Mouse (Mus musculus): ENCODE results near the gene Zbtb43.

The Zbtb43 gene

DNA sequence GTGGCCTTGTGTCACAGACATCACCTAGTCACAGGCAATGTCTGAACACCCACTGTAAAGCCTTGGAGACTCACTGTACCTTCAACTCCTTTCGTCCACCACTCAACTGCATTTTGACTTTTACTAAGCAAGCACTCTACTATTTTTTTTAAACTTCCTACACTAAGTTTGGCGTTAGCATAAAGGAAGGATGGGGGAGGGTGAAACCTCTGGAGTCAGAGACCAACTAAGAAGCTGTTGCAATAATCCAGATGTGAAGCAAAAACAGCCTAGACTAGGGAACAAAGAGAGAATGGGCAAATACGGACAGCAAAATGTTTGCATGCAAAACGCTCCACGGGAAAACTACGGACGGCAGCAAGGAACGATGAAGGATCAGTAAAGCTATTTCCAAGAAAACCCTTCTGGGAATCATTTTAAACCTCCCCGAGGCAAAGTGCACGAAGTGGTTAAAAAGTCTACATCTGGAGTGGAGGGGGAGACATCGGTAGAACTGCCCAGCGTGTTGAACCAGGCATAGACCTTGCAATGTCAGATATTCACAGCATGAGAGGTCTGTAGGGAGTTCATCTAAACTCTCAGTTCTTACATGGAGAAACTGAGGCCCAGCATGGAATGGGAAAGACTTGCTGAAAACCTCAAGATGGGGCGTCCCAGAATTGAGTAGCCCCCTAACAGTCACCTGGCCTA lies 38.1 kb downstream of the Zbtb43 start:
- peak; percentile 29 for DNase-seq (ENCODE audit: low read depth, low spot score)

DNA sequence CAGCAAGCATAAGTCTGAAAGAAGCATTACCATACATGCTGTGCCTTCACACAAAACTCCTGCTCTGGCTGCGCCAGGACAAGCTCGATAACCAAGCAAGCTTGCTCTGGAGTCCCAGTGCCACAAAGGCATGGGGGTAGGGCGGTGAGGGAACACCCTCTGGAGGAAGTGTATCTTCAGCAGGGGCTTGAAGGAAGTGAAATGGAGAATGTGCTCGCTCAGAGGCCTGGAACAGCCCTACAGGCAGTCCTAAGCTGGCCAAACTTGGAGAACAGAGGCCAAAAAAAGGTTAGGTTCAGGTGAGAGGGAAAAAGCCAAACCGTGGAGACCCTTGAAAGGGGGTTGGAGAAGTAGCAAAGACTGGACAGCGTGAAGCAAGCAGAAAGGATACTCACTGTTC lies 39.0 kb downstream of the Zbtb43 start:
- DNase-seq (ENCODE audit: low read depth, low spot score): peak; percentile 11

DNA sequence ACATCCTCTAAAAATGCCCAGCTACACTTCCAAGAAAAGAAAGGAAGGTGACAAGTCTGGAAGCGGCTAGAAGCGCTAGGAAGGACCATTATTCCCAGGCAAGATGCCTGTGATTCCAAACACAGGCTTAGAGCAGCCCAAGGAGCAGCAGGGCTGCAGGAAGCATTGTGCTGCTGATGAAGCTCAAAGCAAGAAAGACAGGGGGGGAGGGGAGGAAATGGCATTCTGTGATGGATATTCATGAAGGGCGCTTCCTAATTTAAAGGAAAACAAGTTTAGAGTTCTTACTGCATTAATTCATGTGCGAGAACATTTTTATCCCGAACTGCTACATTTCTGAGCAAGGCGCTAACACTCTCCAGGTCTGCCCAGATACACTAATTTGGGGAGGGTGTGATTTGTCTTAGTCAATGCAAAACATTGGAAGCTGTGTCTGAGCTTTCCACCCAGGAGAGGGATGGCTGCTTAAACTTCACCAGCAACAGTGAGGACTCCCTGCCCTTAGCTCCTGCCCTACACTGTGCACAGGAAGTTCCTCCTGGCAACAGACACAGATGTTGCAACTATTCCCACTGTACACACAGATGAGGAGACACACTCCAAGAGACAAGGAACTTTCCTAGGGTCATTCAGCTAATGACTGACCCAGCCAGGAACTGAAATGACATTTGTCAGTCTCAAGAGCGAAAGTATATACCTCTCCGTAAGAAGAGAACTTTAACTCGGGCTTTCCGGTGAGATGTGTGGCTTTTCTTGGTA lies 41.5 kb downstream of the Zbtb43 start:
- no peak for DNase-seq (ENCODE audit: low read depth, low spot score)

DNA sequence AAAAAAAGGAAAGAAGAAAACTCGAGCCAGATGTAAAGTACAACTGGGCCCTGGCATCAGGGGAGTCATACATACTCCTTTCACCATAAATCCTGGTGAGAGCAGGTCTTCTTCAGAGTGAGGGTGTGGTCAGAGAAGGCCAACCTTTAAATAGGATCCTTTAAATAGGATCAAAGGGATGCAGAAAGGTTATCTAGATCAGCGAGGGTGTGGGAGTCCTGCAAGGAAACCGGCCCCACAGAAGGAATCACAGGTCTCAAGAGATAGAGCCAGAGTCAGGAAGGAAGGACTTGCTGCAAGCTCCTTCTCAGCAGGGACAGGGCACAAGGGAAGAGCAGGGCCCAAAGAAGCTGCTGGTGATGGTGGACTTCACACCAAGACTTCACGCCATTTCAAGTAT lies 50.9 kb downstream of the Zbtb43 start:
- DNase-seq (ENCODE audit: low read depth, low spot score): no peak

DNA sequence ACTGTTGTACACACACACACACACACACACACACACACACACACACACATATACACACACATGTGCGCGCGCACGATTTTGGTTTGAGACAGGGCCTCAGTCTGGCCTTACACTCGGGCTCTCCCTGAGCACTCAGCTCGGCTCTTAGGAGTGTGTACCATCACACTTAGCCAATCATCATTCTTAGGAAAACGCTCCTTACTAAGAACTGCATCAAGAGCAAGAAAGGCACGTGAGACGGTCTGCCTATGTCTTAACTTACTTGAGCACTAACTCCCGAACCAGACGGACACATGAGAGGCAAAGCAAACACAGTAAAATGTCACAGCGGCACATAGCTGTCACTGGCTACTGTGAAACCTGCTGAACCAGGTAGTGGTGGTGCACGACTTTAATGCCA lies 54.3 kb downstream of the Zbtb43 start:
- no peak for DNase-seq (ENCODE audit: low read depth, low spot score)

DNA sequence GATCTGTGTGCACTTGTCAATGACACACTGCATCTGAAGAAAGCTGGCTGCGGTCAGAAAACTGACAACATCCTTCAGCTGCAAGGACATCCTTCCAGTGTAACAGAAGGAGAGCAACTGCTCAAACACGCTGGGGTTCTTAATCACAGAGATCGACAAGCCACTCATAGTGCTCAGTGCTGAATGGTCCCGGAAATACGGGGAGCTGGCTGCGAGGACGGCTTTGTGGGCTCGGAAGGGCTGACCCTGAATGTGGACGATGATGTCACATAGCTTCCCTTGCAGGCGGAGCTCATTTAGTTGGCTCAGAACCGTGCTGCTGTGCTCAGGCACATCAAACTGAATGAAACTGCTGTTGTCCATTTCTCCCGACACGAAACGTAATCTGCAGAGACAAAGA lies 56.2 kb downstream of the Zbtb43 start:
- DNase-seq (ENCODE audit: low read depth, low spot score): no peak

DNA sequence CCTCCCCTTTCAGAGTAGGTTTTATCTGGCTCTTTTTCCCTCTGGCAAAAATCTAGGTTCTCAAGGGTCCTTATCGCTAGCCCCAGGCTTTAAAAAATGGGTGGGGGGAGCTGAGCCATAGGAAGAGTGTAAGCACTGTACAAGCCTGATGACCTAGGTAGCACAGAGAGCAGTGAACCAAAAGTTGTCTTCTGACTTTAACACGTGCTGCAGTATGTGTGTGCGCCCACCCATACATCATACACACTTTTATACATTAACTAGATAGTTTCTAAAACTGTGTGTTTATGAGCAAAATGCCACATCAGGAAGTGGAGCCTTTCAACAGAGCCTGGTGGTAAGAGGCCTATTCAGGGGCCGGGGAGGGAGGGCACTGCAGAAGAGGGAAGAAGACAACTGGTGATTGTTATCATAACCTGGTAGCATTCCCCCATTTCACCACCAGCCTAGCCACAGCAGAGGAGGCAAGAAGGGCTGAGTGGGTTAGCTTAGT lies 64.8 kb downstream of the Zbtb43 start:
- peak; percentile 10 for DNase-seq (ENCODE audit: low read depth, low spot score)

DNA sequence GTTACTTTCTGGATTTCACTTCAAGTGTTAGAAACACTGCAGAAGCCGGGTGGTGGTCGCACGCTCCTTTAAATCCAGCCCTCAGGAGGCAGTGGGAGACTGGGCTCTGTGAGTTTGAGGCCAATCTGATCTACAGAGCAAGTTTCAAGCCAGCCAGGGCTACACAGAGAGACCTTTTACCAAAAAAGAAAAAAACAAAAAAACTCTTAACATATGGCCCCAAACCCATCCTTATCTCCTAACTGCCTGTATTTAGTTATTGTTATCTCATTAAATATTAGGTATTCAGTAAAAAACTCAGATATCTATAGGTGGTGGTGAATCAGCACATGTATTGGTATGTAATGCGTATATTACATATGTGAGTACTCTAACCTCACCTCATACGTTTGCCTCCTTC lies 65.7 kb downstream of the Zbtb43 start:
- no peak for DNase-seq (ENCODE audit: low read depth, low spot score)

DNA sequence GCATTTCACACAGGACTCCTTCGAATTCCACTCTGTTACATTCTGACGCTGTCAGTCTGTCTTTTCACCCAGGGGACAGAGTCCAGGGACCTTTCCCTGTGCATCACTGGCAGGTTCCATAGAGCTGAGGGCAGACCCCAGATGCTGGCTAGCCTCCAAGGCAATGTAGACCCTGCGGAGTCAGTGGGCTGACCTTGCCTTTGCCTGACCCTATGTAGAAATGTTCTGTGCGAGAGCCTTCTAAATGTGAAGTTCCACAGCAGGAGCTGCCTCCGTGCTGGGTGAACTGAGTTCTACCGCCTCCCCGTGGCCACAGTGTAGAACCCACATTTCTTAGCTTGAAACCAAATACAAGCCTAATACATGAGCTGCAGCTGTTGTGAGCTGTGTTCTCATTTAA lies 66.1 kb downstream of the Zbtb43 start:
- DNase-seq (ENCODE audit: low read depth, low spot score): peak; percentile 26

DNA sequence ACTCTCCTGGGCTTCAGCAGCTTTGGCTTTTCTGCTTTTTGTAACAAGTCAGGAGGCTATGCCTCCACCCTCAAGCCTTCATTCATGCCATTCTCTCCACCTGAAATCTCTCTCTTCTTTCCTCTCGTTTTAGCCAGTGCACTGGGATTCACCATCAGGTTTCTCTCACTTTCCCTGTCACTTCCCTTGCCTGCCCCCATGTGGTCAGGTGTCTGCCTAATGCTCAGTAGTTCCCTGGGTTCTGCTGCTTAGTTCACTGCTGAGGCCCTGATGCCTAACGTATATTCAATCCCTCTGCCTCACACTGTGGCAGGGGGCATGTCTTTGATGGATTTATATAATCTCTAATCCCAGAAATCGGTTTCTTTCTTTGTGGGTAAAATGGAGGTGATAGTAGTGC lies 67.1 kb downstream of the Zbtb43 start:
- DNase-seq (ENCODE audit: low read depth, low spot score): no peak

DNA sequence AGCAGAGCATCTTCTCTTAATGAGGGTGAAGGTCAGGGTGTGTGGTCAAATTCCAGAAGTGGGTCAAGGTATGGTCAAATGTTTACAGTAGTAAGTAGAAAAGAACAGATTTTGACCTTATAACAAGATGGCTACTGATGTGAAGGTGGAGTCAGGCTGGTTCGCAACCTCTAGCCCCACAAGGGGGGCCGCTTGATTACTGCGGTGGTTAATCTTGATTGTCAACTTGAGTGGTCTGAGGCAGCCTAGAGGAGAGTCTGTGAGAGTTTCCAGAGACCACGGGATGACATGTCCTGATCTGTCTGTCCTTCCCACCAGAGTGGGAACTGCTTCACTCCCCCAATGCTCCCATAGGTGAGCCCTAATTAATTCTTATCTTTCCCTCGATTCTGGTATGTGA lies 67.8 kb downstream of the Zbtb43 start:
- no peak for DNase-seq (ENCODE audit: low read depth, low spot score)

All from CD4-positive helper T cell, adult 2 months (primary cell).